Mouse (Mus musculus) stomach, embryonic 14.5 days (tissue): ENCODE results near the gene Zfp981. TPM values are rescaled to one million over a fixed set of nuclear protein-coding genes. Genes with fewer than 3 reads are reported as not detected.
"Not testable (repeated sequence)": the region's sequence is repeated elsewhere in the genome, so short reads cannot be mapped to it uniquely, and the experiment has no call there.

Experiments used
- ATAC-seq: fragments of 200-750 bp; cut with Nextera tagmentation; 2 replicates; pipeline ENCODE4 v1.8.0; 2017; ENCODE audit warnings: low read depth, moderate TSS enrichment; ENCODE audit not compliant: insufficient number of reproducible peaks, insufficient read depth, low FRiP score
- H3K27ac ChIP-seq: fragments of 300-500 bp; sonication (generic); 2 replicates; pipeline ENCODE4 v1.5.1; 2014; ENCODE audit warnings: mild to moderate bottlenecking, low read length, moderate library complexity, mixed read lengths
- H3K27me3 ChIP-seq: fragments of 300-500 bp; sonication (generic); 2 replicates; pipeline ENCODE4 v1.6.1; 2014; ENCODE audit warnings: low read length, control low read depth, mixed read lengths; ENCODE audit not compliant: control insufficient read depth, insufficient read depth
- H3K36me3 ChIP-seq: fragments of 300-500 bp; sonication (generic); 2 replicates; pipeline ENCODE4 v1.6.1; 2014; ENCODE audit warnings: mild to moderate bottlenecking, control low read depth, low read length, moderate library complexity, mixed read lengths; ENCODE audit not compliant: control insufficient read depth, insufficient read depth
- H3K4me1 ChIP-seq: fragments of 300-500 bp; sonication (generic); 2 replicates; pipeline ENCODE4 v1.6.1; 2014; ENCODE audit warnings: low read length, control low read depth, mixed read lengths; ENCODE audit not compliant: control insufficient read depth, insufficient read depth
- H3K4me2 ChIP-seq: fragments of 300-500 bp; sonication (generic); replicated peaks from 2 replicates; pipeline ENCODE4 v1.6.1; 2014; ENCODE audit warnings: low read depth, low read length, control low read depth
- H3K4me3 ChIP-seq: fragments of 300-500 bp; sonication (generic); 2 replicates; pipeline ENCODE4 v1.5.1; 2014; ENCODE audit warnings: low read depth, low read length, control low read depth
- H3K9ac ChIP-seq: fragments of 300-500 bp; sonication (generic); replicated peaks from 2 replicates; pipeline ENCODE4 v1.6.1; 2014; ENCODE audit warnings: low read depth, mild to moderate bottlenecking, control low read depth, low read length, moderate library complexity, mixed read lengths
- H3K9me3 ChIP-seq: fragments of 300-500 bp; sonication (generic); 2 replicates; pipeline ENCODE4 v1.6.1; 2016; ENCODE audit warnings: low read depth, low read length, control low read depth; ENCODE audit not compliant: control insufficient read depth
- WGBS: fragments of 180-500 bp; shearing (Covaris S2); extraction: QIAGEN DNeasy Blood & Tissue Kit; methylation state at CpG from one replicate; pipeline ENCODE4 v1.1.7; 2014; 5-methylcytosine and 5-hydroxymethylcytosine counted together
- polyA plus RNA-seq: library from polyadenylated mRNA; unstranded; fragments of >200 nt; fragmentation: Nextera tagmentation; extraction: Ambion mirVana; gene quantifications from 2 replicates; pipeline ENCODE4 v1.2.1, GENCODE M21; 2014

Gene Zfp981
- polyA plus RNA-seq, 1 experiment from 2014 or later = 0.09 TPM

DNA sequence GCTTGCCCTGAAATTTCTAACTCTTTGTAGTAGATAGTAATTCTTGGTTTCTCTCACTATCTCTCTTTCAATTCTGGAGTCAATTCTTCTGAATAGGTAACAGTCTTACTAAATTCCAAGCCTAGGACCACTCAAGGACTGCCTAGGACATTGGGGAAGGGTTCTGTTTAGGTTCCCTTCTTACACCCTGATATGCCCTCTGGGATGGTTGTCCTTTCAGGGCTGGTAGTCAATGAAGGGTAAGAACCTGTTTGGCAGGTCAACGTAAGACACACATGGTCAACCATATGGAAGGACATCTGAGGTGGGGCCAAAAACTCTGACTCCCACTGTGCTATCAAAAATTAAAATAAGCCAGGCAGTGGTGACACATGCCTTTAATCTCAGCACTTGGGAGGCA lies 9.0 kb upstream of the Zfp981 start:
- 48% methylated on average over 1 of the region's 1 CpGs for WGBS
- Histone ChIP-seq H3K9me3 (peaks cover 36% of the 10 kb centered on the region), H3K27ac (no peak overlapping the region), H3K4me2 (no peak overlapping the region), H3K27me3 (no peaks in the 10 kb centered on the region), H3K9ac (no peak overlapping the region), H3K36me3 (no peaks in the 10 kb centered on the region), H3K4me1 (no peaks in the 10 kb centered on the region), H3K4me3 (no peak overlapping the region)
- ATAC-seq = no peak

DNA sequence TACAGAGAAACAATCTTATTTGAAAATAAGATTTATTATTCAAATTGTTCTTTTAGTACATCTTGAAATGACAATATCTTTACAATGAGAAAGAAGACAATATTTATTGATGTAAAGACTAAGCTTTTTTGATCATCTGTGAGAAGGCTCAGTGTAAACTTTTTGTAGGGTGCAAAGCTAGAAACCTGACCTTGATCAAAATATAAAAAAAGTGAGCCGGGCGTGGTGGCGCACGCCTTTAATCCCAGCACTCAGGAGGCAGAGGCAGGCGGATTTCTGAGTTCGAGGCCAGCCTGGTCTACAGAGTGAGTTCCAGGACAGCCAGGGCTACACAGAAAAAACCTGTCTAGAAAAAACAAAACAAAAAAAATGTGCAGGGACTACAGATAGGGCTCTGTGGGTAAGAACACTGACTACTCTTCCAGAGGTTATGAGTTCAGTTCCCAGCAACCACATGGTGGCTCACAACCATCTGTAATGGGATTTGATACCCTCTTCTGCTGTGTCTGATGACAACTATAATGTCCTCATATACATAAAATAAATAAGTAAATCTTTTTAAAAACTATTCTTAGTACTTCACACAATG lies 8.4 kb upstream of the Zfp981 start:
- H3K9me3 ChIP-seq = peaks cover 42% of the 10 kb centered on the region
- H3K36me3 ChIP-seq, H3K4me2 ChIP-seq, H3K4me3 ChIP-seq, H3K4me1 ChIP-seq, H3K27me3 ChIP-seq, H3K27ac ChIP-seq, H3K9ac ChIP-seq: not testable (repeated sequence)
- ATAC-seq = peak; percentile 16; the same call in 1 of the 2 replicates
- 90% methylated on average over 6 of the region's 6 CpGs for WGBS

DNA sequence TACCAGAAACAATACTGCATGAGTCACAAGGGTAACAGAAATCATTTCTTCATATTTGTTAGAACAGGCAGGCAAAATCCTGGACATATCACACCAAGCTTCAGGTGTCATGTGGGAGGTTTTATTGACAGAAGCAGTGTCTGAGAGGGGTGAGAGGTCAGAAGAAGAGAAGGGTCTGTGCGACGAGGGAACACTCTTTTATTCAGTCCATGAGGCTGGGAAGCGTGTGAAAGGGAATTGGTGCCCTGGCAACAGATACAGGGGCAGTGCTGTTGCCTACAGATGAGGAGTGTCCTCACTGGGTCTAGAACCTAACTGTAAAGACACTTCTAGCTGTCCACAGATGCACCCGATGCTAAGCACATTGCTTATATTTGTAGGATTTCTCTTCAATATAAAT lies 6.8 kb upstream of the Zfp981 start:
- Histone ChIP-seq H3K4me2 (no peak overlapping the region), H3K27ac (no peak overlapping the region), H3K9me3 (peaks cover 48% of the 10 kb centered on the region), H3K27me3 (no peaks in the 10 kb centered on the region), H3K4me1 (no peaks in the 10 kb centered on the region), H3K36me3 (no peaks in the 10 kb centered on the region), H3K4me3 (no peak overlapping the region), H3K9ac (no peak overlapping the region)
- no peak for ATAC-seq
- WGBS = 70% methylated on average over 4 of the region's 4 CpGs

DNA sequence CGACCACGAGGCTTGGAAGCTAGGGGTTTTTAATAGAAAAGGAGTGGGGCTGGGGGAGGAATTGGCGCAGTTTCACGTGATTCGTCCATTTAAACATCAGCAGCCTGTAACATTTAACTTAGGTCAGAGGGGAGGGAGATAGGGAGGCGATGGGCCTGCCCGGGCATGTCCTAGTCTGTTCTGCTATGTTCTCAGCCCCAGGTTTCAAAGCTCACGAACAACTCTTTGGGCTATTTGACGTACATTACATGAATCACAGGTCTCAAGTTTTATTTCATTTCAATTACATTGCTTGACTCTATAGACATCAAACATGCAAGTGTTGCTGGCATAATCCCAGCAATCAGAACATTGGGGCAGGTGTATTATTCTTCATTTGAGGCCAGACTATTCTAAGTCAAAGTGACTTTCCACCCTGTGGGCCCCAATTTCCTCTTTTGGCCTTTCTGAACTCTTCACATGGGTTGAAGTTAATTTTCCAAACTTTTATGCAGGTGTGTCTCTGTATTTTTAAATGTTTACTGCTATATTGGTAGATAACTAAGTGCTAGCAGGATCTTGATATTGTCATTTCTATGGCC lies 4.0 kb upstream of the Zfp981 start:
- H3K27ac ChIP-seq = not testable (repeated sequence)
- peaks cover 41% of the 10 kb centered on the region for H3K9me3 ChIP-seq

DNA sequence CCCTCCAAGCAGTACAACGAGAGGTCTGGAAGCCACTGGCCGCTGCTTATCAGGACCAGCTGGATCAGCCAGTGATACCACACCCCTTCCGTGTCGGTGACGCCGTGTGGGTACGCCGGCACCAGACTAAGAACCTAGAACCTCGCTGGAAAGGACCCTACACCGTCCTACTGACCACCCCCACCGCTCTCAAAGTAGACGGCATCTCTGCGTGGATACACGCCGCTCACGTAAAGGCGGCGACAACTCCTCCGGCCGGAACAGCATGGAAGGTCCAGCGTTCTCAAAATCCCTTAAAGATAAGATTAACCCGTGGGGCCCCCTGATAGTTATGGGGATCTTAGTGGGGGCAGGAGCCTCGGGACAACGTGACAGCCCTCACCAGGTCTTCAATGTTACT lies 7.2 kb downstream of the Zfp981 start:
- H3K4me2 ChIP-seq, H3K9ac ChIP-seq, H3K4me3 ChIP-seq, H3K27ac ChIP-seq, H3K9me3 ChIP-seq, H3K27me3 ChIP-seq, H3K36me3 ChIP-seq, H3K4me1 ChIP-seq, ATAC-seq: not testable (repeated sequence)
- WGBS = 96% methylated on average over 18 of the region's 24 CpGs

More for the DNA sequence above, 4.0 kb upstream of the Zfp981 start:
- not testable (repeated sequence) for H3K4me3 ChIP-seq, H3K4me2 ChIP-seq, H3K27me3 ChIP-seq, H3K9ac ChIP-seq, ATAC-seq, H3K36me3 ChIP-seq, H3K4me1 ChIP-seq
- WGBS = 82% methylated on average over 9 of the region's 9 CpGs

DNA sequence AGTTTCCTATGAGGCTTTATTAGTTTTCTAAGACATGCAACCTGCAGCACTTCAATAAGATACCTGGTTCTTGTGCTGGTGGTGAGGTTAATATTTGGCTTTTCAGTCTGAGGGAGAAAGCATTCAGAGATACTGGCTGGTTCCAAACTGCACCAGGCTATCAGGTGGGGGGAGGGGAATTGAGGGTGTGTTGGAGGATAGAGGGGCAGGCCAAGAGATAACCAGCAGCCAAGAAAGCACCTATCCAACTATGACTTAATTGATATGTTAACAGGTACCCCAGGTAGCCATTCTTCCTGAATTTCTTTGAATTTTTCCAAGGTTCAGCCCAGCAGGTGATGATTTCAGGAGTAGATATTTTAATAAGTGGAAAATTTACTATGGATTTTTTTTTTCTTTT lies 10.0 kb downstream of the Zfp981 start:
- peaks cover 14% of the 10 kb centered on the region; the same call in 1 of the 2 replicates for H3K9me3 ChIP-seq
- ATAC-seq = not testable (repeated sequence)

DNA sequence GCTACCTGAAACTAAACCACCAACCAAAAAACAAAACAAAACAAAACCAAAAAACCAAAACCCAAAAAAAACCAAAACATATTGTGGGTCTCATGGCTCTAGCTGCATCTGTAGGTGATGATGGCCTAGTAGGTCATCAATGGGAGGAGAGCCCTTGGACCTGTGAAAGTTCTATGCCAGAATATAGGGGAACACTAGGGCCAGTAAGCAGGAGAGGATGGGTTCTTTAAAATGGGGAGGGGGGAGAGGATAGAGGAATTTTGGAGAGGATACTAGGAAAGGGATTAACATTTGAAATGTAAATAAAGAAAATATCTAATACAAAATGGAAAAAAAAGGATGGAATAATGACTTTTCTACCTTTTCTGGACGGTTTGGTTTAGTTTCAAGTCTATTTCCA lies 14.6 kb downstream of the Zfp981 start:
- no peak for ATAC-seq
- no peaks in the 10 kb centered on the region for H3K4me1 ChIP-seq
- WGBS = 52% methylated on average over 1 of the region's 1 CpGs
- no peak overlapping the region for H3K4me3 ChIP-seq
- no peaks in the 10 kb centered on the region for H3K36me3 ChIP-seq
- no peak overlapping the region for H3K27ac ChIP-seq
- H3K9me3 ChIP-seq = peaks cover 34% of the 10 kb centered on the region
- H3K9ac ChIP-seq = no peak overlapping the region
- H3K4me2 ChIP-seq = no peak overlapping the region
- no peaks in the 10 kb centered on the region for H3K27me3 ChIP-seq

More for the DNA sequence above, 10.0 kb downstream of the Zfp981 start:
- H3K27ac ChIP-seq, H3K4me1 ChIP-seq, H3K4me3 ChIP-seq, H3K4me2 ChIP-seq, H3K9ac ChIP-seq, H3K36me3 ChIP-seq, H3K27me3 ChIP-seq: not testable (repeated sequence)

DNA sequence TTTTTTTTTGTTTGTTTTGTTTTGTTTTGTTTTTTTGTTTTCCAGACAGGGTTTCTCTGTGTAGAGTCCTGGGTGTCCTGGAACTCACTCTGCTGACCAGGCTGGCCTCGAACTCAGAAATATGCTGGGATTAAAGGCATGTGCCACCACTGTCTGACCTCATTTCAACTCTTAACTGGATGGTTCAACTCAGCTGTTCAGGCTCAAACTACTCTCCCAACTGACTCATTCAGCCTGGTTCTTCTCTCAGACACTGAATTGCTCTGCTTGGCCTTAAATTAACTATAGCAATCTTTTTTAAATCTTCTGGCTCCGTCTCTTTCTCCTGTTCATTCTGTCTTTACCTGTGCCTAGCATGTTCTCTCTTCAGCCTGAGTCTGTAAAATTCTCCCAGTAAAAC lies 15.3 kb downstream of the Zfp981 start:
- not testable (repeated sequence) for H3K27me3 ChIP-seq, H3K4me3 ChIP-seq, H3K4me2 ChIP-seq, ATAC-seq, H3K36me3 ChIP-seq, H3K9ac ChIP-seq, H3K4me1 ChIP-seq, H3K27ac ChIP-seq
- 67% methylated on average over 2 of the region's 2 CpGs for WGBS
- H3K9me3 ChIP-seq = peaks cover 34% of the 10 kb centered on the region

DNA sequence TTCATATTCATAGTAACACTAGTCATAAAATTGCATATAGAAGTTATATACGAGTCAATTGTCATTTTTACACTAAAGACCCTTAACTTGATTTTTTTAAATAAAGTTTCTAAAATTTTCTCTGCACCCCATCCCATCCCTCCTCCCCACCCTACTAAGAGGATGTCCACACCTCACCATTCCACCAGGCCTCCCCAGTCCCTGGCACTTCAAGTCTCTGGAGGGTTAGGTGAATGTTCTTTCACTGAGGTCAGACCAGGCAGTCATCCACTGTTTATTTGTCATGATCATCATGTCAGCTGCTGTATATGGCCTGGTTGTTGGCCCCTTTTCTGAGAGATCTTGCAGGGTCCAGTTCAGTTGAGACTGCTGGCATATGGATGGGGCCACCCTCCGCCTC lies 18.9 kb downstream of the Zfp981 start:
- Histone ChIP-seq H3K4me3 (no peak overlapping the region), H3K4me1 (no peaks in the 10 kb centered on the region), H3K4me2 (no peak overlapping the region), H3K27me3 (no peaks in the 10 kb centered on the region), H3K9ac (no peak overlapping the region), H3K9me3 (peaks cover 54% of the 10 kb centered on the region), H3K27ac (no peak overlapping the region), H3K36me3 (no peaks in the 10 kb centered on the region)
- 86% methylated on average over 2 of the region's 2 CpGs for WGBS
- ATAC-seq = 0 out of 2 replicates have a peak, but pooled peaks have one; percentile 33
